Mouse (Mus musculus) kidney, adult 11 months (tissue): ENCODE data around the gene Apol10b.
"Not testable (repeated sequence)": the region's sequence is repeated elsewhere in the genome, so short reads cannot be mapped to it uniquely, and the experiment has no call there.

Experiments
- DNase-seq: peaks from one replicate; pipeline ENCODE4 v3.0.0; 2022

The Apol10b gene

DNA sequence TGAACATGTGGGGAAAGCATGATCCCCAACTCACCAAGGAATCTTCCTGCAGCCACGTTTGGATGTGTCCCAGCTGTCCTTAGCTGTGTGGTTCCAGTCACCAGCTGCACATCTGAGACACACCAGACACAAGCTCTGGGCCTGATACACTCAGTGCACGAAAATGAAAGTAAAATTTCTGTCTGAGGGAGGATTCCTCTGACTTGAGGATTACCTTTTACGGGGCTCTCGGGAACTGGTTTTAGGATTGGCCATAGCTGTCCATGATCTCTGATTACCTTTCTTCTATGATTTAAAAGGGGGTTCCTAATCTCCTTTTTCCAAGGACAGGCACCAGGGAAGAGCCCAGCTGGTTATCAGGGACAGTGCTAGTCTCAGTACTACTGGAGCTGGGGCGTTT is at the start of gene Apol10b:
Apol10b (minus strand) TSS at position 165 of the 400 bp plus-strand sequence.
- DNase-seq: no peak

- not testable (repeated sequence) for DNase-seq
These were observed 47.3 kb upstream of the Apol10b start, which contains the start of gene Apol11b for GRCm38 (mm10) chr15:77643176-77643575. TSS of gene Apol11b (minus strand) at chr15:77643286.

DNA sequence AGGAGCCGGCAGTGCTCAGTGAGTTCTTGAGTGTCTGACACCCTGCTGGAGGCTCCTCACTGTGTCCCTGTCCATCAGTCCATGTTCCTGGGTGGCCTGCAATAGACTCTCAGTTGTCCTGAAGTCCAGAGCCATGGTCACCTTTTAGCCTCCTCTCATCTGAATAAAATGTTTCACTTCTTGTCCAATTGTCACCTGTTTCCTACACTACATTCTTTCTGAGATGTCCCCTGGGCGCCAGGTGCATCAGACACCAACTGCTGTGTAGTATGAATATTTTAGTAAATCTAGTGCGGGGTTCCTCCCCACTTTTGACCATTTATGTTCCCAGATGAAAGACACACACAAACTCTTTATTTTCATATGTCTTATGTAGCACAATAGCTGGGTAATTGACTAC is 33.9 kb upstream of the Apol10b start:
- DNase-seq: not testable (repeated sequence)

- not testable (repeated sequence) for DNase-seq
These were observed 32.7 kb upstream of the Apol10b start for GRCm38 (mm10) chr15:77628647-77629046.

- DNase-seq: not testable (repeated sequence)
These were observed 30.5 kb upstream of the Apol10b start for GRCm38 (mm10) chr15:77626471-77626870.

DNA sequence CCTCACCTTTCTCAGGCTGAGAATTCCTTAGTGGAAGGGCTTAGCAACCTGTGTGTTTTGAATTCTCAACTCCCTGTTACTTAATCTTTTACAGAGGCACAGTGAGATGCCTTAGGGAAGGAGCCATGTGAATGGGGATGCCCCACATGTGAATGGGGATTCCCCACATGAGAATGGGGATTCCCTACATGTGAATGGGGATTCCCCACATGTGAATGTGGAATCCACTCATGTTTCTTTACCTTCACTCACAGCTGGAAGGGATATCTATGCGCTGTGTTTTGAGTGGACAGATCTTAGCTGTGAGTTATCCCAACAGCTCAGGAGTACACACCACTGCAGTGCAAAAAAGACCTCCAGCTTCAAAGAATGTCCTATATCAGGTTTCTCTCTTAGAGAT is 28.8 kb upstream of the Apol10b start:
- DNase-seq: no peak

GRCm38 (mm10) chr15:77606069-77606468 is 10.1 kb upstream of the Apol10b start:
- no peak for DNase-seq

DNA sequence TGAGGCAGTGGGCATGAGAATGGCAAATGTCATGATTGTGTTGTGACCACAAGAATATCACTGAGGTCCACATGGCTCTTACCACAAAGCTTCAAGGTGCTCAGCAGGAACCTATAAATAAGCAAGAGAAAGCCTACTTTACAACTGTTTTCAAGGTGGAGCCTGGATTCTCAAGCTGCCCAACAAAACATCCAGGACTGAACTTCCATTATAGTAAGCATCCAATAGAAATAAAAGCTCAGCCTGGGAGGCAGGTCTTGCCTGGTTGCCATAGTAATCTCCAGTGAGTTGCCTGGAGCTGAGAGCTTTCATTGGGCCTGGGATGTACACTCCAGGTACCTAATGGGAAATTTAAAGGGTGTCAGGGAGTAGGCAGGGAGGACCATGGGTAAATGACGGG is 3.0 kb upstream of the Apol10b start, which contains the start of gene Gm36245:
Gm36245 (plus strand) TSS at position 301 of the 400 bp plus-strand sequence.
- no peak for DNase-seq

- peak; percentile 61 for DNase-seq
These were observed 2.5 kb upstream of the Apol10b start for GRCm38 (mm10) chr15:77598429-77598828.

- DNase-seq: no peak
These were observed 2.4 kb downstream of the Apol10b start for GRCm38 (mm10) chr15:77593557-77593956.

DNA sequence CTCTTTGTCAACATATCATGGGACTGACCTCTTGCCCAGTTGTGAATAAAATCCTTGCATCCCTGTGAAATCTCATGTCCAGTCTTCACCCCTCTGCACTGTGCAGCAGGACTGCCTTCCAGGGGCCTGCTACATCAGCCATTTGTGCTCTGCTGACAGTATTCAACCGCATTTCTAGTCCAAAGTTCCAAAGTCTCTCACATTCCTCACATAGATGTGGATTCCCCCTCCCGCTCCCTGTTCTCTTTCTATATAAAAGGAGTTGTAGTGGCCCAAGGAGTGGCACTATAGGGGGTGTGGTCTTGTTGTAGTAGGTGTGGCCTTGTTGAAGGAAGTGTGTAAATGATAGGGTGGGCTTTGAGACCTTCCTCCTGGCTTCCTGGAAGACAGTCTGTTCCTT is 5.0 kb downstream of the Apol10b start:
- peak; percentile 27 for DNase-seq

- no peak for DNase-seq
These were observed 6.9 kb downstream of the Apol10b start for GRCm38 (mm10) chr15:77588981-77589380.

DNA sequence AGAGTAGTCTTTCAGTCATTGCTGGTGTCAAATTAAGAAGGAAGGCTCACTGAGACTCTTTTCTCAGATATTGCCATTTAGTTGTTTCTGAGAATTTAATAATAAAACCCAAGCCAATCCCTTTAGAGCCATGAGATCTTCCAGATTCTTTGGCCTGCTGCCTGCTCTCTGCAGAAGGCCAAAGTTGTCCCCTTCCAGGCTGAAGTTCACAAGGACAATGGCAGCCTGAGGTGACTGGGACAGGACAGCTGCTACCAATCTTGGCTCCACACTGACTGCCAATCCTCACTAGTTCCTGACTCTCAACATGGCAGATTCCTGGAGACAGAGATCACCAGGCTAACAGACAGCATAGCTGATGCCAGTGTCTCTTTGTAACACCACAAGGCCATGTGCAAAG is 8.9 kb downstream of the Apol10b start:
- DNase-seq: no peak

DNA sequence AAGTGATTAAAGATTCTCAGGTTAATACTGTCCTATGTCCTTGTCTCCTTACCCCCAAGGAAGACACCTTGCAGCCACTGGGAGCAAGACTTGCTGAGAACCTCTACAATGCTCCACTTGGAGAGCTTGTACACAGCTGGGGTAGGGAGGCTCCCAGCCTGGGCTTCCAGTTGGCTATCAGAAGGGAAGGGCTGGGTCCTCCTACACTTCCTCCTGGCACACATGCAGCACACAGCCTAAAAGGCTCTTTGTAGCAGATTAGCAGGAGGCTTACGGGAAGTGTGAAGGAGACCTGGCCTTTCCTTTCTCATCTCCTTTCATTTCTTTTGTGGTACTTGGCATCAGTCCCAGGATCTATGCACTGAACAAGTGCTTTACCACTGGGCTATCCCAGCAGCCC is 14.2 kb downstream of the Apol10b start:
- peak; percentile 40 for DNase-seq

GRCm38 (mm10) chr15:77579311-77579710 is 16.6 kb downstream of the Apol10b start:
- no peak for DNase-seq

DNA sequence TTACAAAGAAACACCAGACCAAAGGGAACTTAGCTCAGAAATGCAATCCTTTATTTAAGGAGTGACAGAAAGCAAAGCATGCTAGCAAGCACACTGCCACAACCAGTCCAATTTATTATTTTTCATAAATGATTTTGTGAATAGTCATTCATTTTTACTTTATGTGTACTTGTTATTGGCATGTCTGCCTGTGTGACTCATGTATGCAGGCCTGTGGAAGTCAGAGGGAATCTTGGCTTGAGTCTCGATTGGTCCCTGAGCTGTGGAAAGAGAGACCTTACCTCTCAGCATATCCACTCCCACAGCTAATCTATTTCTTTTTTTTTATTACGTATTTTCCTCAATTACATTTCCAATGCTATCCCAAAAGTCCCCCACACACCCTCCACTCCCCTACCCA is 17.1 kb downstream of the Apol10b start:
- DNase-seq: no peak

DNA sequence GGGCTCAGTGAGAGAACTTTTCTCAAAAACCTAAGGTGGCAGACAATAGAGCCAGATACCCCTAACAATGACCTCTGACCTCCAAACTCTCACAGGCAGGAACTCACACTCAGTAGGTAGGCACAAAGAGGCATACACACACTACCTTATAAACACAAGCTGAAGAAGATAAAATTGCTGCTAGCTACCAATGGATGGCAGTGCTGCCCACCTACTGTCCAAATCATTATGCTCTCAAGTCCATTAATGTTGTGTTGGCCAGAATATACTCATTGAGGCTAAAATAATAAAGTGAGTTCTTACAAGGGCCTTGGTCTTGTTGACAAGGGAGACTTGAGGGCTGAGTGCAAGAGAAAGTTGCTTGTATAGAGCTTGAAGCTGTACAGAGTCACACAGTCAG is 32.7 kb downstream of the Apol10b start:
- no peak for DNase-seq

GRCm38 (mm10) chr15:77561792-77562191 is 34.1 kb downstream of the Apol10b start, which contains the start of gene 1700025B11Rik:
TSS of gene 1700025B11Rik (minus strand) at chr15:77561892.
- DNase-seq: no peak

DNA sequence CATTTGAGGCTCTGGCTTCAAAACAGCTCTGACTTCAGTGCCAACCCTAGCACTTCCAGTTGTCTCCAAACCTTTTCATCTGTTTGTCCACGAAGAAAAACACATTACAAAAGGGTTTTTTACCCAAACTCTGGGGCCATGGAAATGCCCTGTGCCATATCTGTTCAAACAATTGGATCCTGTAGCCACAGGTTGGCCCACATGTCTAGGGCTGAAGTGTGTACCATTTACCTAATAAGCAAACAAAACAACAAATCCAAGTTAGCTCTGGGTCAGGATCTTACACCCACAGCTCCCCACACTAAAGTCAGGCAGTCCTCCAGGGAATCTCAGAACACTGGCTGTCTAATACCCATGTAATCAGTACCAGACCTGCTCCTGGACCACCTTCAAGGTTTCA is 56.7 kb downstream of the Apol10b start:
- not testable (repeated sequence) for DNase-seq
